Mouse (Mus musculus): ENCODE data around the gene Sumf2.

DNA sequence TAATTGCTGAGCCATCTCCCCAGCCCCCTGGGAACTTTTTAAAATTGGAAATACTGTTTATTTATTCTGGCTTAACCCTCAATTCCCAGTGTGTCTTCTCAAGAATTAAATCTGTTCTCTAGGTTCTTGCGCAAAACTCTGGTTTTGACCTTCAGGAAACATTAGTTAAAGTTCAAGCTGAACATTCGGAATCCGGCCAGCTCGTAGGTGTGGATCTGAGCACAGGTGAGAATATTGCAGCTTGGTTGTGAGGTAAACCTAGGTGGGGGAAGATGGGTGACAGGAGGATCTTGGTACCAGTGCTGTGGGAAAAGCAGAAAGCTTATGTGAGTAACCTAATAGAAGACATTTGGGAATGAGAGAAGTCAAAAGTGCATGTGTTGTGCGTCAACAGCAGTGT, 1.9 kb upstream of the Sumf2 start:
- TF ChIP-seq EP300 (IDR thresholded peaks at IDR 0.05; ENCODE audit: insufficient read depth, low read depth, low read length) (no peak), CTCF (IDR thresholded peaks at IDR 0.05; ENCODE audit: low read depth, low read length) (no peak), POLR2A (IDR thresholded peaks at IDR 0.05; ENCODE audit: insufficient read depth, low read length) (no peak)
